Mouse (Mus musculus): ENCODE results near the gene Frmpd1. TPM values are rescaled to one million over a fixed set of nuclear protein-coding genes. Genes with fewer than 3 reads are reported as not detected.

Frmpd1 gene
- polyA plus RNA-seq, 1 experiment from 2014 or later: 1.5 TPM

DNA sequence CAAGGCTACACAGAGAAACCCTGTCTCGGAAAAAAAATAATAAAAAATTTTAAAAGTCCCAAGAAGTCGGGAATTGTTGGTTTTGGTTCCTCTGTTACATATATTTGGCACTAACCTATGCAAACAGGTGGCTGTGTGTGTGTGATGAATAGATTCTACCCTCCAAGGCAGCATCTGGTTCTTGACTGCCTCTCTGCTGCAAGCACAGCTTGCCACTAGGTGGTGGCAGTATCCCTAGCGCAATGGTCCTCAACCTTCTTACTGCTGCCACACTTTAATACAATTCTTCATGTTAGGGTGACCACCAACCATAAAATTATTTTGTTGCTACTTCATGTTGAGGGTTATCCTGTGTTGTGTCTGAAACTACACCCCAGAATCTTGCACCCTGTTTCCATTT is 101.6 kb downstream of the Frmpd1 start:
- ATAC-seq (replicated peaks): no peak
- Histone ChIP-seq H3K4me2 (no peak overlapping the region), H3K9ac (no peak overlapping the region), H3K4me3 (no peak overlapping the region), H3K27ac (no peak overlapping the region), H3K4me1 (no peaks in the 10 kb centered on the region), H3K27me3 (replicated peaks) (no peaks in the 10 kb centered on the region), H3K9me3 (no peaks in the 10 kb centered on the region), H3K36me3 (replicated peaks) (no peaks in the 10 kb centered on the region)
- WGBS: 48% methylated on average over 3 of the region's 3 CpGs

DNA sequence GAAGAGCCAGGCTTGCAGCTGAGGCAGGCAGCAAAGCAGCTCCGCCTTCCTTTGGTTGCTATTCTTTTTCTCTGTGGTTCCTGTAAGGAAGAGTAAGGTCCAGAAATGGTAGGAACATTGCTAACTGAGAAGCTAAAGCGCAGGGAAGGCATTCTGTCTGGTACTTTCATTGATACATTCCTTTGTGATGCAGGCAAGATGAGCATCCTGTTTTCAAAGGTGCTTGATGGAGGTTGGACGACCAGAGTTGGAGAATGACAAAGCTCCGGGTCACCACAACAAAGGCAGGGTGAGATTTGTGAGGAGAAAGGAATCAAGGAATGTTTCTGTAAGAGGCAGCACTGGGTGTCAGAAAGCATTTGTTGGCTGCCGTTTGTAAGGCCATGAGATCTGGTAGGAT is 103.2 kb downstream of the Frmpd1 start:
- H3K4me1 ChIP-seq: no peaks in the 10 kb centered on the region
- H3K9me3 ChIP-seq: no peaks in the 10 kb centered on the region
- H3K36me3 ChIP-seq (replicated peaks): no peaks in the 10 kb centered on the region
- H3K4me2 ChIP-seq: no peak overlapping the region
- no peak overlapping the region for H3K9ac ChIP-seq
- no peak overlapping the region for H3K4me3 ChIP-seq
- no peaks in the 10 kb centered on the region for H3K27me3 ChIP-seq (replicated peaks)
- H3K27ac ChIP-seq: no peak overlapping the region
- no peak for ATAC-seq (replicated peaks)
- WGBS: 66% methylated on average over 5 of the region's 5 CpGs

DNA sequence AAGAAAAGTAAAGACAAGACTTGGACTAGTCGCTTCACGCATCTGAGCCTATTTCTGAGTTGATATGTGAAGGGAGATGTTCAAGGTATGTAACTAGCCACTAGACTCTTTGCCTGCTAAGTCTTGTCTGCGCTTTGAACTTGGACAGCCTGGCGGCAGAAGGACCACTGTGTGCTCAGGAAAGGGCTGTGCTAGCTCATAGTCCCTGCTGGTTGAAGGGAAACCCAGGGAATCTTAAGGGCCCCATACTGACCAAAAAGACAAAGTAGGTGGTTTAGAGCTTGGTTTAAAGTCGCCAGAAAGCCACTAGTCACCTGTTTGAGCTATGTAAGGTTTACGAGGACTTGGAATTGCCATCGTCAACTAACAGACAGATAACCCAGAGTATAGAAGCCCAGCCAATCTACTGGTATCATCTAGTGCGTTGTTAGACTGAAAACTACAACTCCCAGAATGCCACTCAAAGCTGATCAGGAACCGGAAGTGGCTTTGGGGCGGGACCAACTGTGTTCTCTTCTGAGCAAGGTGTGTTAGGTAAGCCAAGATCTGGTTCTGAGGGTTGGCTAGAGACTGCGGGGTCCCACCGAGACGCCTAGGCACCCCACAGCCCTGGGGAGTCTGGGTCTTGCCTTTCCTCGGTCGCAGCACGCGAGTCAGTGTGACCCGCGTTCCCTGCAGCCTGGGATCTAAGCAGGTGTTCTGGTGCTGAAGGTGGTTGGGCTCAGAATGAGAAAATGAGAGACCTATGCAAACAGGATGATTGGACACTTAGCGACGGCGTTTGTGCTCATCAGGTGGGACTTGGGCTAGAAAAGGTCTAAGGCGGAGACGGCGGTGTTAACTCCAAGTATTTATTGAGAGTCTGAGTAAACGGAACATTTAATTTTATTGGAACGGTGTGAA is 112.2 kb downstream of the Frmpd1 start, which contains the start of gene Trmt10b:
TSS of gene Trmt10b (plus strand) at position 466 of the 903 bp plus-strand sequence.
- peak; percentile 95 for ATAC-seq (replicated peaks)
- Histone ChIP-seq H3K4me3 (peak within 1 kb of the TSS; percentile 90), H3K36me3 (replicated peaks) (0 out of 2 replicates have a peak, but pooled peaks cover 8% of the 10 kb centered on the region), H3K4me1 (peaks cover 20% of the 10 kb centered on the region), H3K9me3 (no peaks in the 10 kb centered on the region), H3K9ac (peak within 1 kb of the TSS; percentile 84), H3K27ac (peak within 1 kb of the TSS; percentile 30; the same call in 1 of the 2 replicates), H3K27me3 (replicated peaks) (no peaks in the 10 kb centered on the region), H3K4me2 (peak within 1 kb of the TSS; percentile 62)
- 20% methylated on average over 27 of the region's 27 CpGs for WGBS

DNA sequence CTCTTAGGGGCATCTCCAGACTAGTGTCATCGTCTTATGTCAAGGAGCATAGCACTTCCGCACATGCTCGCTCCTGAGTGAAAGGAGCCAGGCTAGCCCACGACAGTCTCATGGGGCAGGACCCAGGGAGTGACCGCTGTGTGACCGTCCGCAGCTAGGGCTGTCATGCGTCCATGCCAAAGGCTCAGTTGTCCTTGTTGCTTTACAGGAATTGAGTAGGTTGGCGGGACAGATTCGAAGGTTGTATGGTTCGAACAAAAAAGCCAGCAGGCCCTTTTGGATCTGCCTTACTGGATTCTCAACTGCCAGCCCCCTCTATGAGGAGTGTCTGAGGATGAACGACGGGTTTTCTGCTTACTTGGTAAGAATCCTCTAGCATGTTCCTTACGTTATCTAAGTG is 120.9 kb downstream of the Frmpd1 start:
- no peaks in the 10 kb centered on the region for H3K4me1 ChIP-seq
- 97% methylated on average over 14 of the region's 14 CpGs for WGBS
- no peaks in the 10 kb centered on the region for H3K27me3 ChIP-seq (replicated peaks)
- no peak overlapping the region for H3K4me2 ChIP-seq
- no peak overlapping the region for H3K4me3 ChIP-seq
- no peak overlapping the region for H3K9ac ChIP-seq
- H3K9me3 ChIP-seq: no peaks in the 10 kb centered on the region
- no peak overlapping the region for H3K27ac ChIP-seq
- peaks cover 59% of the 10 kb centered on the region for H3K36me3 ChIP-seq (replicated peaks)
- no peak for ATAC-seq (replicated peaks)

DNA sequence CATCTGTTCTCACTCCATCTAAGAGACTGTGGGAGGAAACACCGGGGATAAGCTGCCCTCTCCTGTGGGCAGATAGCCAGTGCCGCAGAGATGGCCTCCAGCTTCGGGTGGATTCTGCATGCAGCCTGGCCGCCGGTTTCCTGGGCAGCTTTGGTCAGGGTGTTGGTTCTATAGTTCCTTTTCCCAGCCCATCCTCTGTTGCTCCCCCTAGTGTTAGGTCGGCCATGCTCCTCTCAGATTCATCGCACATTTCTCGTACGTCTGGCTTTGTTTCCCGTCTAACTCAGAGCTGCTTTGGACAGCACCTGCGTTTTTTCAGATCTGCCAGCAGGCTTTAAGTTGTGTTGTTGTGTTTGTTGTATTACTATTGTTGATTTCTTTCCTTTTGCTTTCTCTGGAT is 123.4 kb downstream of the Frmpd1 start:
- WGBS: 31% methylated on average over 11 of the region's 11 CpGs
- H3K4me1 ChIP-seq: no peaks in the 10 kb centered on the region
- H3K9me3 ChIP-seq: no peaks in the 10 kb centered on the region
- no peak overlapping the region for H3K27ac ChIP-seq
- no peak for ATAC-seq (replicated peaks)
- H3K4me2 ChIP-seq: no peak overlapping the region
- no peaks in the 10 kb centered on the region for H3K27me3 ChIP-seq (replicated peaks)
- H3K4me3 ChIP-seq: no peak overlapping the region
- H3K9ac ChIP-seq: no peak overlapping the region
- peaks cover 43% of the 10 kb centered on the region for H3K36me3 ChIP-seq (replicated peaks)

DNA sequence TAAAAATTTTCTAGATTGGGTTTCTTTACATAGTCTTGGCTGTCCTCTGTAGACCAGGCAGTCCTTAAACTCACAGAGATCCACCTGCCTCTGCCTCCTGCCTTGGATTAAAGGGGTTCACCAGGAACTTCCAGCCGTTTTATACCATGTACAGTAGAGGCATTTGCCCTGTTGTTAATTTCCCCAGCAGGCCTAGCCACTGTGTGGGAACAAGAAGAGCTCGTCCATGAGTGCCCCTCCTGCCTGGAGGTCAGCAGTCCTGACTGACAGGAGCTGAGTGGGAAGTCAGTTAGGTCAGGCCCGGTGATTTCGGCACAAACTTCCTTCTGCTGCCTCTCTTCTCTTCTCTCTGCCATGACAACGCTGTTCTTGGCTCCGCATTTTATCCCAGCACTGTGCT is 123.9 kb downstream of the Frmpd1 start:
- 91% methylated on average over 6 of the region's 6 CpGs for WGBS
- ATAC-seq (replicated peaks): no peak
- Histone ChIP-seq H3K9ac (no peak overlapping the region), H3K4me2 (no peak overlapping the region), H3K9me3 (no peaks in the 10 kb centered on the region), H3K4me1 (no peaks in the 10 kb centered on the region), H3K36me3 (replicated peaks) (peaks cover 43% of the 10 kb centered on the region), H3K27ac (no peak overlapping the region), H3K4me3 (no peak overlapping the region), H3K27me3 (replicated peaks) (no peaks in the 10 kb centered on the region)

DNA sequence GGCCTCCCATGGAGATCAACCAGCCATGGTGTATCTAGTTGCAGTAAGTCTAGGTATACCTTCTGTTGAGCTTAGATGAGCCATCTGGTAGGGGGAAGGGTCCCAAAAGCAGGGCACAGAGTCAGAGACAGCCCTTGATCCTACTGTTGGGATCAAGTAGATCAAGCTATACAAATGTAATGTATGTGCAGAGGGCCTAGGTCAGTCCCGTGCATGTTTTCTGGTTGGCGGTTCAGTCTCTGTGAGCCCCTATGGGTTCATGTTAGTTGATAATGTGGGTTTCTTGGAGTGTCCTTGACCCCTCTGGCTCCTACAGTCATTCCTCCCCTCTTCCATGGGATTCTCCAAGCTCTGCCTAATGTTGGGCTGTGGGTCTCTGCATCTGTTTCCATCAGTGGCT is 126.4 kb downstream of the Frmpd1 start:
- no peak overlapping the region for H3K4me2 ChIP-seq
- H3K9me3 ChIP-seq: no peaks in the 10 kb centered on the region
- H3K4me3 ChIP-seq: no peak overlapping the region
- H3K27ac ChIP-seq: no peak overlapping the region
- 97% methylated on average over 2 of the region's 2 CpGs for WGBS
- peaks cover 38% of the 10 kb centered on the region for H3K36me3 ChIP-seq (replicated peaks)
- no peaks in the 10 kb centered on the region for H3K4me1 ChIP-seq
- H3K9ac ChIP-seq: no peak overlapping the region
- no peak for ATAC-seq (replicated peaks)
- H3K27me3 ChIP-seq (replicated peaks): no peaks in the 10 kb centered on the region

DNA sequence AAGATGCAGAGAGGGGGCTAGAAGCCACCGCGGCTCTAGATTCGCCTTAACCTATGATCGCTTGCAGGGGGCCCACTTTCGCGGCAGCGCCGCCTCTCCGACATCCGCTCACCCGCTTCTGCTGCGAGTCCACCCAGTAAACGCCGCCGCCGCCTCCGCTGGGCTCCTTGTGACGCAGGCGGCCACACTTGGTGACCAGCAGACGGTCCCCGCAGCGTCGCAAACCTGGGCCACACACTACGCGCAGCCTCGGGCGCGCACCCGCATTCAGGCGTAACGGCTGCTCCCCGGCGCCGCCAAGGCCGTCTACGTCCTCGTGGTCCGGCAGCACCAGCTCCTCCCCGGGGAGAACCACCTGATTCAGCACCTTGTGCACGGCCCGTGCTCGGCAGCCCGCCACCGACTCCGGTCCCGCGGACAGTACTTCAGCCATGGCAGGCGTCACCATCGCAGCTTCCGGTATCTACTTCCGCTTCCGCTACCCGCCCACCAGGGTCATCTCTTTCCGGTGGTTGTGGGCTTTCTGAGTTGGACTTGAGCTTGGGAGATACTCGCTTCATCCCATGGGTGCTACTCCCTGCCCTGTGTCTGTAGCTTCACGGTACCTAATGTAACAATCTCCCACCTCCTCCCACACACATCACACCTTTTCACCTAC is 135.6 kb downstream of the Frmpd1 start:
- Histone ChIP-seq H3K9me3 (no peaks in the 10 kb centered on the region), H3K4me1 (peaks cover 17% of the 10 kb centered on the region), H3K4me3 (peak overlapping the region; percentile 81), H3K9ac (peak overlapping the region; percentile 86), H3K27me3 (replicated peaks) (peaks cover 22% of the 10 kb centered on the region), H3K36me3 (replicated peaks) (peaks cover 15% of the 10 kb centered on the region; the same call in 1 of the 2 replicates), H3K4me2 (peak overlapping the region; percentile 70), H3K27ac (peak overlapping the region; percentile 86)
- peak; percentile 94 for ATAC-seq (replicated peaks)
- under 1% methylated on average over 54 of the region's 56 CpGs for WGBS

DNA sequence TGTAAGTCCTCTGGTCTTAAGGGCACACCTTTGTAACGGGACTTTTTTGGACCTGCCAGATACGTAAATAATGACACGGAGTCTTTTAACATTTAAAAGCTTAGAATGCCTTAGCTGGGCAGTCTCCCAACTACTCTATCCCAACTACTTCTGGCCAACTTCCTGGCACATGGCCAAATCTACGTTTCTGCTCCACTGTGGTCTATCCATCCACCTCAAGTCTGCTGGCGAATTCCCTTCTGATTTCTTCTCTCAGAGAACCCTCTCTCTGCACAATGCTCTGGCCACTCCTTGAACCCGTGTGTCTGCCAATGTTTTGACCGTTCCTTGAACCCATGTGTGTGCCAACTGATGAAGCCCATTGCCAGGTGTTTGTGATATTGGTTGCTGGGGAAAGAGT is 146.5 kb downstream of the Frmpd1 start:
- WGBS: 86% methylated on average over 7 of the region's 7 CpGs
- H3K27ac ChIP-seq: no peak overlapping the region
- no peak for ATAC-seq (replicated peaks)
- H3K4me2 ChIP-seq: no peak overlapping the region
- H3K36me3 ChIP-seq (replicated peaks): no peaks in the 10 kb centered on the region
- H3K9me3 ChIP-seq: no peaks in the 10 kb centered on the region
- no peaks in the 10 kb centered on the region for H3K4me1 ChIP-seq
- H3K9ac ChIP-seq: no peak overlapping the region
- no peak overlapping the region for H3K4me3 ChIP-seq
- H3K27me3 ChIP-seq (replicated peaks): no peaks in the 10 kb centered on the region

DNA sequence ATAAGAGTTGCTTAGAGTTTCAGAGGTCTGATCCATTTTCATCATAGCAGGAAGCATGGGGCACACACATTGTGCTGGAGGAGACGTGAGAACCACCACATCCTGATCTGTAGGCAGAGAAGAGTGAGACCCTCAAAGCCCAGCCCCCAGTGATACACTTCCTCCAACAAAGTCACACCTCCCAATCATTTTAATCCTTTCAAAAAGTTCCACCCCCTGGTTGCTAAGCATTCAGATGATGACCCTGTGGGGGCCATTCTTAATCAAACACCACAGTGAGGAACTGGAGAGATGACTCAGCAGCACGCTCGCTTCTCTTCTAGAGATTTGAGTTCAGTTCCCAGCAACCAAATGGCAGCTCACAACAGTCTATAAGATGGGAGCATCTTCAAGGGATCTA is 147.8 kb downstream of the Frmpd1 start:
- WGBS: 70% methylated on average over 3 of the region's 3 CpGs
- Histone ChIP-seq H3K9me3 (no peaks in the 10 kb centered on the region), H3K4me3 (no peak overlapping the region)

More for the DNA sequence above, 147.8 kb downstream of the Frmpd1 start:
- H3K9ac ChIP-seq: no peak overlapping the region
- no peak overlapping the region for H3K27ac ChIP-seq
- no peaks in the 10 kb centered on the region for H3K4me1 ChIP-seq
- H3K4me2 ChIP-seq: no peak overlapping the region
- no peaks in the 10 kb centered on the region for H3K27me3 ChIP-seq (replicated peaks)
- H3K36me3 ChIP-seq (replicated peaks): no peaks in the 10 kb centered on the region
- no peak for ATAC-seq (replicated peaks)
